In the genomic region with DNA sequence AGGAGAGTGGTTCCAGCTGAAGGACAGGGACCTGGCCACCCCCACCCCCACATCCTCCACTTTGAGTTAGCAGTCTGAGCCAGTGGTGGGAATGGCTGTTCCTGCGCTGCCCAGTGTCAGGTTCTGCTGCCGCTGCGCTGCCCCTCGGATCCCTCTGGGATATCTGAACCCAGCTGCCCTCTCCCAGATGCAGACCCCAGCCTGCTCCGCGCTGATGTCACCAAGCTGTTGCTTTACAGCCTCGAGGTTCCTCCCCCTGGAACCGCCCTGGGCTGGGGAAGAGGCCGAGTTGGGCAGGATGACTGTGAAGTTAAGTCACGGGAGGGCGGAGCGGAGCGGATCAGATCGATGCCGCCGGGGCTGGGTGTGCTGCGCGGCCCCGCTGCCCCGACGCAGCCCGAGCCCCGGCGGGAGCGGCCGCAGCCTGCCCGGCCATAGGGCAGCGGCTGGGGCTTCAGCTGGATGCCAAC, we compare ENCODE assay signal across 8 mouse cellular contexts.
A peak's percentile ranks its signal among the peaks of the same experiment; 100 is the strongest.
DNase-seq lines count a peak whose midpoint lies in the region; ATAC-seq lines count a peak whose summit lies in the region.

No protein-coding gene starts in this region.

- H3K9ac ChIP-seq in lung, embryonic 15.5 days, result peak overlapping the region; percentile 52

- no peaks in the 10 kb centered on the region; the same call in 1 of the 2 replicates for H3K36me3 ChIP-seq in embryonic facial prominence, embryonic 10.5 days (replicated peaks)
- no peaks in the 10 kb centered on the region for H3K36me3 ChIP-seq in lung, embryonic 15.5 days

- peak; percentile 49 for ATAC-seq in CD4-positive, CD25-positive, alpha-beta regulatory T cell, adult 4 months
- ATAC-seq in lung, embryonic 15.5 days (ENCODE audit: borderline replicate concordance, extremely low read depth, low FRiP score, low TSS enrichment), result peak; percentile 84; the same call in 1 of the 2 replicates

- peak overlapping the region; percentile 66 for H3K27ac ChIP-seq in embryonic facial prominence, embryonic 10.5 days (replicated peaks)
- H3K27ac ChIP-seq in lung, embryonic 15.5 days, result peak overlapping the region; percentile 41; the same call in 1 of the 2 replicates

- WGBS in embryonic facial prominence, embryonic 10.5 days, result under 1% methylated on average over 28 of the region's 28 CpGs
- under 1% methylated on average over 28 of the region's 28 CpGs for WGBS in lung, embryonic 15.5 days

- peak; percentile 88 for DNase-seq in adrenal gland, postnatal 10 days
- DNase-seq in embryonic facial prominence, embryonic 10.5 days (ENCODE audit: low spot score), result peak; percentile 87
- DNase-seq in heart, adult 9 months (ENCODE audit: low spot score in 2 of 2), result peak; percentile 78 to 80
- peak; percentile 69 for DNase-seq in kidney, adult 18-20 months
- DNase-seq in ovary, adult 18-20 months (ENCODE audit: low spot score), result peak; percentile 69
- DNase-seq in urinary bladder, postnatal 14 days (ENCODE audit: low spot score), result peak; percentile 82

- H3K27me3 ChIP-seq in embryonic facial prominence, embryonic 10.5 days (replicated peaks; ENCODE audit: low read depth, poor library complexity, severe bottlenecking), result 0 out of 2 replicates have a peak, but pooled peaks cover 14% of the 10 kb centered on the region
- no peaks in the 10 kb centered on the region; the same call in 1 of the 2 replicates for H3K27me3 ChIP-seq in lung, embryonic 15.5 days

- peak overlapping the region; percentile 92 for H3K4me2 ChIP-seq in lung, embryonic 15.5 days

- H3K4me3 ChIP-seq in embryonic facial prominence, embryonic 10.5 days, result peak overlapping the region; percentile 62
- H3K4me3 ChIP-seq in lung, embryonic 15.5 days, result peak overlapping the region; percentile 54

- H3K4me1 ChIP-seq in embryonic facial prominence, embryonic 10.5 days, result peaks cover 33% of the 10 kb centered on the region
- H3K4me1 ChIP-seq in lung, embryonic 15.5 days, result peaks cover 27% of the 10 kb centered on the region

- no peaks in the 10 kb centered on the region for H3K9me3 ChIP-seq in embryonic facial prominence, embryonic 10.5 days
- H3K9me3 ChIP-seq in lung, embryonic 15.5 days, result no peaks in the 10 kb centered on the region

Comparison
In these comparisons a context has a peak if more than half of its experiments do, and no peak if none do; other contexts are left out.
1. Peak in every context shown above with its lines: DNase-seq, ATAC-seq, H3K4me3 ChIP-seq and H3K27ac ChIP-seq.